Mouse (Mus musculus): ENCODE results near the gene Bbs12. TPM values are rescaled to one million over a fixed set of nuclear protein-coding genes. Genes with fewer than 3 reads are reported as not detected.

The Bbs12 gene
- polyA plus RNA-seq (2014; fragmentation: Illumina TruSeq; extraction: RNeasy Lipid Tissue Mini Kit (QIAGEN cat#74804); ENCODE audit: low read depth, low replicate concordance), result 10.7 TPM

GRCm38 (mm10) chr3:37312370-37312941 lies at the start of gene Bbs12, which contains the start of gene Cetn4:
Bbs12 (plus strand) TSS chr3:37312554.
Cetn4 (minus strand) TSS chr3:37312708.

DNA sequence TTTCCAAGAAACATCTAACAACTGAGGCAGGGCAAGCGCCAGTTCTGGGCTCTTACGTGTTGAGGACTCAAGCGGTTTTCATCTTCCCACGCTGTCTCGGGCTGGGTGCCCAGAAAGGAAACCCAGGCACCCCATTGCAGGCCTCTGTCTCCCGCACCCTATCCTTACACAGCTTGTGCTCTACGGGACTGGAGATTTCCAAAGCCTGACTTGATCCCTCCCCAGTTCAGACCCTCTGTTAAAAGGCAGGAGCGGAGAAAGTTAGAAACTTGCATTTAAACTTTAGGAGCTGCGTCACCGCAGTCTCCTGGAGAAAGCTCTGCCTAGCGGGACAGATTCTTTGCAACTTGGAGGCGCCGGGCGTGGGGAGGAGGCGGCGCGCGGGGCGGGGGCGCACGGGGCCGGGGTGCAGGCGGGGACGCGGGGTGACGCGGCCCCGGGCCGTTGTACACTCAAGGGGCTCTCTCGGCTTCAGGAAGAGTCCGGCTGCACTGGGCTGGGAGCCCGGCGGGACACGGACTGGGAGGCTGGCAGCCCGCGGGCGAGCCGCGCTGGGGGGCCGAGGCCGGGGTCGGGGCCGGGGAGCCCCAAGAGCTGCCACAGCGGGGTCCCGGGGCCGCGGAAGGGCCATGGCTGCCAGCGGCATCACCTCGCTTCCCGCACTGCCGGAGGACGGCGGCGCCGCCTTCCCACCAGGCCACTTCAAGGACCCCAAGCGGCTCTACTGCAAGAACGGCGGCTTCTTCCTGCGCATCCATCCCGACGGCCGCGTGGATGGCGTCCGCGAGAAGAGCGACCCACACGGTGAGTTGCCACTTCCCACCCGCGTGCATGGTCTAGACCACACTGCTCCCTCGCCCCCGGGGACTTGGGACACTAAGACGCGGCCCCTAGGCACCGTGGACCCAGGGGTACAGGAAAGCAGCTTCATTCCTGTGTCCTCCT lies 36.1 kb downstream of the Bbs12 start, which contains the start of gene Fgf2:
Fgf2 (plus strand) TSS at position 126 of the 945 bp plus-strand sequence.

Other genes starting within 250 kb of the Bbs12 start
- 817 TPM for gene Adad1, start 249.0 kb upstream of the Bbs12 start, polyA plus RNA-seq (2014; fragmentation: Illumina TruSeq; extraction: RNeasy Lipid Tissue Mini Kit (QIAGEN cat#74804); ENCODE audit: low read depth, low replicate concordance)
- gene Il2, start 186.6 kb upstream of the Bbs12 start, polyA plus RNA-seq (2014; fragmentation: Illumina TruSeq; extraction: RNeasy Lipid Tissue Mini Kit (QIAGEN cat#74804); ENCODE audit: low read depth, low replicate concordance), result 0.80 TPM
- 1.1 TPM for gene Il21, start 79.9 kb upstream of the Bbs12 start, polyA plus RNA-seq (2014; fragmentation: Illumina TruSeq; extraction: RNeasy Lipid Tissue Mini Kit (QIAGEN cat#74804); ENCODE audit: low read depth, low replicate concordance)
- 1,980 TPM for gene Cetn4, start 154 bp downstream of the Bbs12 start, polyA plus RNA-seq (2014; fragmentation: Illumina TruSeq; extraction: RNeasy Lipid Tissue Mini Kit (QIAGEN cat#74804); ENCODE audit: low read depth, low replicate concordance)
- gene Fgf2, start 35.8 kb downstream of the Bbs12 start, polyA plus RNA-seq (2014; fragmentation: Illumina TruSeq; extraction: RNeasy Lipid Tissue Mini Kit (QIAGEN cat#74804); ENCODE audit: low read depth, low replicate concordance), result 5.7 TPM
- 135 TPM for gene Spata5, start 107.3 kb downstream of the Bbs12 start, polyA plus RNA-seq (2014; fragmentation: Illumina TruSeq; extraction: RNeasy Lipid Tissue Mini Kit (QIAGEN cat#74804); ENCODE audit: low read depth, low replicate concordance)
- gene Nudt6, start 107.7 kb downstream of the Bbs12 start, polyA plus RNA-seq (2014; fragmentation: Illumina TruSeq; extraction: RNeasy Lipid Tissue Mini Kit (QIAGEN cat#74804); ENCODE audit: low read depth, low replicate concordance), result 1.2 TPM